Mouse (Mus musculus): ENCODE data around the gene Zfand2b. TPM values are rescaled to one million over a fixed set of nuclear protein-coding genes. Genes with fewer than 3 reads are reported as not detected.

Gene Zfand2b
- polyA plus RNA-seq, 1 experiment from 2014 or later = 37.6 TPM

Small RNA genes lying within 50 kb of the gene (microRNA-seq; reads per million reads assigned to microRNA genes)
- gene Gm27943 (ENCODE audit: borderline number of aligned reads) = not detected

Other genes with a start within 250 kb of the Zfand2b start
- 0.25 and 1.2 TPM in 2 replicates for gene Cfap65, start 233.0 kb upstream of the Zfand2b start, polyA plus RNA-seq (2014; fragmentation: Nextera tagmentation; extraction: Ambion mirVana)
- 2.0 and 2.2 TPM in 2 replicates for gene Ihh, start 217.0 kb upstream of the Zfand2b start, polyA plus RNA-seq (2014; fragmentation: Nextera tagmentation; extraction: Ambion mirVana)
- gene Nhej1, start 43.4 kb upstream of the Zfand2b start, polyA plus RNA-seq (2014; fragmentation: Nextera tagmentation; extraction: Ambion mirVana) = 10.3 and 11.5 TPM in 2 replicates
- 0.08 and 0.13 TPM in 2 replicates for gene Slc23a3, start 34.8 kb upstream of the Zfand2b start, polyA plus RNA-seq (2014; fragmentation: Nextera tagmentation; extraction: Ambion mirVana)
- gene Cnppd1, start 25.9 kb upstream of the Zfand2b start, polyA plus RNA-seq (2014; fragmentation: Nextera tagmentation; extraction: Ambion mirVana) = 35.9 and 41.4 TPM in 2 replicates
- 49.3 and 51.4 TPM in 2 replicates for gene Retreg2, start 25.9 kb upstream of the Zfand2b start, polyA plus RNA-seq (2014; fragmentation: Nextera tagmentation; extraction: Ambion mirVana)
- 21.7 and 24.5 TPM in 2 replicates for gene Abcb6, start 11.7 kb downstream of the Zfand2b start, polyA plus RNA-seq (2014; fragmentation: Nextera tagmentation; extraction: Ambion mirVana)
- gene Ankzf1, start 23.5 kb downstream of the Zfand2b start, polyA plus RNA-seq (2014; fragmentation: Nextera tagmentation; extraction: Ambion mirVana) = 16.8 and 21.8 TPM in 2 replicates
- gene Atg9a, start 23.6 kb downstream of the Zfand2b start, polyA plus RNA-seq (2014; fragmentation: Nextera tagmentation; extraction: Ambion mirVana) = 31.9 and 32.7 TPM in 2 replicates
- 13.0 and 17.6 TPM in 2 replicates for gene Glb1l, start 42.2 kb downstream of the Zfand2b start, polyA plus RNA-seq (2014; fragmentation: Nextera tagmentation; extraction: Ambion mirVana)
- 97.1 and 103 TPM in 2 replicates for gene Stk16, start 42.2 kb downstream of the Zfand2b start, polyA plus RNA-seq (2014; fragmentation: Nextera tagmentation; extraction: Ambion mirVana)
- 59.6 and 76.1 TPM in 2 replicates for gene Tuba4a, start 51.2 kb downstream of the Zfand2b start, polyA plus RNA-seq (2014; fragmentation: Nextera tagmentation; extraction: Ambion mirVana)
- gene A630095N17Rik, start 63.5 kb downstream of the Zfand2b start, polyA plus RNA-seq (2014; fragmentation: Nextera tagmentation; extraction: Ambion mirVana) = not detected in 2 replicates
- gene Dnajb2, start 67.8 kb downstream of the Zfand2b start, polyA plus RNA-seq (2014; fragmentation: Nextera tagmentation; extraction: Ambion mirVana) = 20.0 and 21.0 TPM in 2 replicates
- gene Ptprn, start 95.9 kb downstream of the Zfand2b start, polyA plus RNA-seq (2014; fragmentation: Nextera tagmentation; extraction: Ambion mirVana) = 2.0 and 2.9 TPM in 2 replicates
- gene Resp18, start 109.8 kb downstream of the Zfand2b start, polyA plus RNA-seq (2014; fragmentation: Nextera tagmentation; extraction: Ambion mirVana) = 6.0 and 6.9 TPM in 2 replicates
- 115 and 128 TPM in 2 replicates for gene Dnpep, start 149.3 kb downstream of the Zfand2b start, polyA plus RNA-seq (2014; fragmentation: Nextera tagmentation; extraction: Ambion mirVana)
- 159 and 218 TPM in 2 replicates for gene Des, start 191.7 kb downstream of the Zfand2b start, polyA plus RNA-seq (2014; fragmentation: Nextera tagmentation; extraction: Ambion mirVana)
- gene Speg, start 206.7 kb downstream of the Zfand2b start, polyA plus RNA-seq (2014; fragmentation: Nextera tagmentation; extraction: Ambion mirVana) = 20.2 and 20.3 TPM in 2 replicates

All from embryonic facial prominence, embryonic 14.5 days (tissue).